Comparison of ENCODE assay signal across 23 mouse cellular contexts in genomic region chr12:53294011-53294410, GRCm38 (mm10). TPM values are rescaled to one million over a fixed set of nuclear protein-coding genes. Genes with fewer than 3 reads are reported as not detected.
DNase-seq lines count a peak whose midpoint lies in the region; ATAC-seq and TF ChIP-seq lines count a peak whose summit lies in the region.
"Had no signal": no experiment of that assay in that cellular context is flagged by ENCODE, and none has a peak within 500 bp of the region (broad histone marks: within the 10 kb centered on the region; RNA-seq: fewer than 3 reads in every experiment).

No protein-coding gene starts in this region.

- no peak overlapping the region for H3K9ac ChIP-seq in forebrain, postnatal 0 days
- H3K9ac ChIP-seq in limb, embryonic 11.5 days (ENCODE audit: low read length) = no peak overlapping the region
- H3K9ac ChIP-seq in ES-E14 (ENCODE audit: insufficient read depth, low read depth, low read length, poor library complexity, severe bottlenecking) = peak overlapping the region; percentile 17; the same call in 1 of the 2 replicates
- H3K9ac ChIP-seq: embryonic facial prominence, embryonic 12.5 days; forebrain, embryonic 12.5 days had no signal

- in situ Hi-C loops in ES-E14 (cut with MboI; ENCODE audit: low sequenced_read_pairs in 2 of 2, unreplicated experiment in 2 of 2) = no loop called here

- no peak for DNase-seq in forebrain, embryonic 10.5 days (ENCODE audit: extremely low spot score, low spot score)
- DNase-seq in forebrain, postnatal 0 days = no peak
- DNase-seq in heart, embryonic 10.5 days (ENCODE audit: low spot score) = peak; percentile 63
- DNase-seq in heart, postnatal 4 days = no peak
- peak; percentile 13 for DNase-seq in limb, embryonic 11.5 days (ENCODE audit: low spot score)
- no peak for DNase-seq in limb, embryonic 10.5 days (ENCODE audit: low spot score)
- no peak for DNase-seq in ES-E14 (ENCODE audit: low read depth, low spot score)
- no peak for DNase-seq in layer of hippocampus, adult 18-20 months (ENCODE audit: low spot score in 2 of 2)
- DNase-seq: adrenal gland, adult 8-10 months; adrenal gland, postnatal 14 days; adrenal gland, postnatal 36 days; cerebellum, adult 11-12 months; cerebellum, adult 2 months; cerebellum, adult 9-10 months; cerebellum, postnatal 10 days; cerebellum, postnatal 25 days had no signal

- no peaks in the 10 kb centered on the region for H3K9me3 ChIP-seq in forebrain, embryonic 10.5 days
- no peaks in the 10 kb centered on the region for H3K9me3 ChIP-seq in forebrain, postnatal 0 days (ENCODE audit: low read length)
- no peaks in the 10 kb centered on the region for H3K9me3 ChIP-seq in heart, embryonic 10.5 days
- no peaks in the 10 kb centered on the region for H3K9me3 ChIP-seq in limb, embryonic 11.5 days (ENCODE audit: control insufficient read depth, low read length)
- H3K9me3 ChIP-seq in limb, embryonic 10.5 days (replicated peaks) = no peaks in the 10 kb centered on the region
- H3K9me3 ChIP-seq in ES-E14 (ENCODE audit: control insufficient read depth, insufficient read depth, low read depth, low read length) = no peaks in the 10 kb centered on the region
- H3K9me3 ChIP-seq: embryonic facial prominence, embryonic 12.5 days; forebrain, embryonic 12.5 days had no signal

- no peak for TF ChIP-seq CTCF in forebrain, postnatal 0 days (IDR thresholded peaks at IDR 0.05; ENCODE audit: low read depth)

- H3K4me3 ChIP-seq in forebrain, embryonic 10.5 days = no peak overlapping the region
- H3K4me3 ChIP-seq in forebrain, postnatal 0 days (ENCODE audit: low read depth, low read length) = no peak overlapping the region
- H3K4me3 ChIP-seq in heart, embryonic 10.5 days = no peak overlapping the region
- no peak overlapping the region for H3K4me3 ChIP-seq in limb, embryonic 11.5 days (ENCODE audit: low read depth, low read length)
- H3K4me3 ChIP-seq in limb, embryonic 10.5 days = no peak overlapping the region
- H3K4me3 ChIP-seq in ES-E14 (ENCODE audit: insufficient read depth in 1 of 2, low read depth in 1 of 2, low read length in 2 of 2, poor library complexity in 1 of 2, severe bottlenecking in 1 of 2) = no peak overlapping the region
- H3K4me3 ChIP-seq: embryonic facial prominence, embryonic 12.5 days; forebrain, embryonic 12.5 days had no signal

- ATAC-seq in forebrain, postnatal 0 days = no peak
- ATAC-seq in limb, embryonic 11.5 days (ENCODE audit: insufficient number of reproducible peaks, low FRiP score, low TSS enrichment, low read depth) = no peak
- ATAC-seq: activated CD4-positive, CD25-positive, alpha-beta regulatory T cell, adult 4 months; forebrain, embryonic 14.5 days; forebrain, embryonic 16.5 days; Patski had no signal

- no peaks in the 10 kb centered on the region for H3K27me3 ChIP-seq in forebrain, embryonic 10.5 days (ENCODE audit: poor library complexity, severe bottlenecking)
- no peaks in the 10 kb centered on the region for H3K27me3 ChIP-seq in forebrain, postnatal 0 days (ENCODE audit: insufficient read depth, low read length)
- H3K27me3 ChIP-seq in heart, embryonic 10.5 days (ENCODE audit: insufficient read depth, poor library complexity, severe bottlenecking) = peaks cover 10% of the 10 kb centered on the region; the same call in 1 of the 2 replicates
- no peaks in the 10 kb centered on the region for H3K27me3 ChIP-seq in limb, embryonic 11.5 days (ENCODE audit: control insufficient read depth, insufficient read depth, low read length)
- no peaks in the 10 kb centered on the region for H3K27me3 ChIP-seq in limb, embryonic 10.5 days (ENCODE audit: low read depth, poor library complexity, severe bottlenecking)
- H3K27me3 ChIP-seq: embryonic facial prominence, embryonic 12.5 days; forebrain, embryonic 12.5 days; Patski had no signal

- H3K4me1 ChIP-seq in forebrain, embryonic 10.5 days = peaks cover 86% of the 10 kb centered on the region
- peaks cover 6% of the 10 kb centered on the region; the same call in 1 of the 2 replicates for H3K4me1 ChIP-seq in forebrain, postnatal 0 days (ENCODE audit: insufficient read depth)
- peaks cover 5% of the 10 kb centered on the region for H3K4me1 ChIP-seq in heart, embryonic 10.5 days
- H3K4me1 ChIP-seq in limb, embryonic 11.5 days (ENCODE audit: control insufficient read depth, insufficient read depth, low read length) = 0 out of 2 replicates have a peak, but pooled peaks cover 2% of the 10 kb centered on the region
- peaks cover 9% of the 10 kb centered on the region for H3K4me1 ChIP-seq in limb, embryonic 10.5 days
- no peaks in the 10 kb centered on the region for H3K4me1 ChIP-seq in ES-E14 (ENCODE audit: control insufficient read depth in 2 of 2, insufficient read depth in 2 of 2, low read length in 2 of 2, poor library complexity in 1 of 2)

- H3K36me3 ChIP-seq in forebrain, embryonic 10.5 days (replicated peaks) = peaks cover 14% of the 10 kb centered on the region
- no peaks in the 10 kb centered on the region for H3K36me3 ChIP-seq in forebrain, postnatal 0 days (ENCODE audit: insufficient read depth)
- no peaks in the 10 kb centered on the region for H3K36me3 ChIP-seq in heart, embryonic 10.5 days
- H3K36me3 ChIP-seq in limb, embryonic 11.5 days (ENCODE audit: control insufficient read depth, insufficient read depth, low read length) = no peaks in the 10 kb centered on the region
- no peaks in the 10 kb centered on the region for H3K36me3 ChIP-seq in limb, embryonic 10.5 days
- no peaks in the 10 kb centered on the region for H3K36me3 ChIP-seq in ES-E14 (ENCODE audit: control insufficient read depth, insufficient read depth, low read length, poor library complexity, severe bottlenecking)
- H3K36me3 ChIP-seq: embryonic facial prominence, embryonic 12.5 days; forebrain, embryonic 12.5 days; G1E had no signal

- H3K27ac ChIP-seq in forebrain, embryonic 10.5 days = peak overlapping the region; percentile 49
- no peak overlapping the region for H3K27ac ChIP-seq in forebrain, postnatal 0 days (ENCODE audit: low read depth, low read length)
- H3K27ac ChIP-seq in heart, embryonic 10.5 days = no peak overlapping the region
- H3K27ac ChIP-seq in limb, embryonic 11.5 days (replicated peaks; ENCODE audit: low read depth, low read length) = no peak overlapping the region
- H3K27ac ChIP-seq in limb, embryonic 10.5 days = no peak overlapping the region
- no peak overlapping the region for H3K27ac ChIP-seq in ES-E14 (ENCODE audit: insufficient read depth, low read depth, low read length, poor library complexity, severe bottlenecking)
- H3K27ac ChIP-seq: embryonic facial prominence, embryonic 12.5 days; forebrain, embryonic 12.5 days had no signal

- 94% methylated on average over 7 of the region's 7 CpGs for WGBS in forebrain, embryonic 10.5 days
- WGBS in forebrain, postnatal 0 days = 97% methylated on average over 7 of the region's 7 CpGs
- WGBS in heart, embryonic 10.5 days = 87% methylated on average over 7 of the region's 7 CpGs
- WGBS in limb, embryonic 11.5 days = 95% methylated on average over 7 of the region's 7 CpGs
- WGBS in limb, embryonic 10.5 days = 92% methylated on average over 7 of the region's 7 CpGs

- no peak overlapping the region for H3K4me2 ChIP-seq in forebrain, postnatal 0 days (ENCODE audit: low read depth)
- H3K4me2 ChIP-seq in limb, embryonic 11.5 days (ENCODE audit: low read depth, severe bottlenecking) = no peak overlapping the region
- H3K4me2 ChIP-seq: embryonic facial prominence, embryonic 12.5 days; forebrain, embryonic 12.5 days had no signal

TF ChIP-seq in ES-E14, 5 proteins besides CTCF, POLR2A, EP300 and RAD21:
- TF ChIP-seq CHD2 (IDR thresholded peaks at IDR 0.05; ENCODE audit: low read depth, low read length) (no peak), HCFC1 (IDR thresholded peaks at IDR 0.05; ENCODE audit: borderline replicate concordance, insufficient read depth, low read length) (no peak), ZC3H11A (IDR thresholded peaks at IDR 0.05; ENCODE audit: borderline replicate concordance, low read depth, low read length) (no peak), ZNF384 (IDR thresholded peaks at IDR 0.05; ENCODE audit: low read depth, low read length) (no peak), MAFK (IDR thresholded peaks at IDR 0.05; ENCODE audit: insufficient read depth, low read depth, low read length) (no peak)

RNA-seq across cellular contexts. Expression of gene Npas3, which starts 45.5 kb away (rescaled TPM):
- polyA plus RNA-seq in forebrain, embryonic 10.5 days (2016; fragmentation: Nextera tagmentation; extraction: Ambion mirVana) = 7.2 and 8.6 TPM in 2 replicates
- 15.4 and 28.3 TPM in 2 replicates for total RNA-seq in forebrain, postnatal 0 days (2014; rRNA removed)
- polyA plus RNA-seq in forebrain, postnatal 0 days (2015; fragmentation: Nextera tagmentation; extraction: Ambion mirVana) = 11.7 and 16.6 TPM in 2 replicates
- 0.54 and 1.8 TPM in 2 replicates for polyA plus RNA-seq in heart, embryonic 10.5 days (2016; fragmentation: Nextera tagmentation; extraction: Ambion mirVana)
- total RNA-seq in heart, postnatal 4 days (2021) = 1 to 10 TPM; 2.4 to 3.2 TPM
- polyA plus RNA-seq in limb, embryonic 11.5 days (2014; fragmentation: Nextera tagmentation; extraction: Ambion mirVana) = 1.8 and 2.3 TPM in 2 replicates
- 0.90 and 0.91 TPM in 2 replicates for polyA plus RNA-seq in limb, embryonic 10.5 days (2016; fragmentation: Nextera tagmentation; extraction: Ambion mirVana)
- total RNA-seq in ES-E14 (2012; rRNA removed) = 0.16 and 1.2 TPM in 2 replicates
- total RNA-seq in layer of hippocampus, adult 18-20 months (2021) = 10 to 100 TPM; 23.5 to 24.8 TPM
- polyA plus RNA-seq: G1E had no signal

Comparison
In these comparisons a context has a peak if more than half of its experiments do, and no peak if none do; other contexts are left out.
1. DNase-seq: peak in heart, embryonic 10.5 days (single experiment) and limb, embryonic 11.5 days (single experiment); none in forebrain, embryonic 10.5 days (single experiment), forebrain, postnatal 0 days (single experiment), heart, postnatal 4 days (single experiment), limb, embryonic 10.5 days (single experiment), ES-E14 (single experiment) and layer of hippocampus, adult 18-20 months (0 of 2).